Mouse (Mus musculus) intestine, embryonic 15.5 days (tissue): ENCODE data around the gene Wdfy4. TPM values are rescaled to one million over a fixed set of nuclear protein-coding genes. Genes with fewer than 3 reads are reported as not detected.

Experiments
- ATAC-seq: fragments of 200-750 bp; cut with Nextera tagmentation; 2 replicates; pipeline ENCODE4 v1.8.0; 2017; ENCODE audit warnings: moderate TSS enrichment, moderate library complexity
- H3K27ac ChIP-seq: fragments of 300-500 bp; sonication (generic); 2 replicates; pipeline ENCODE4 v1.5.1; 2015; ENCODE audit warnings: mild to moderate bottlenecking, inconsistent platforms
- H3K27me3 ChIP-seq: fragments of 300-500 bp; sonication (generic); replicated peaks from 2 replicates; pipeline ENCODE4 v1.6.1; 2015; ENCODE audit warnings: inconsistent platforms
- H3K36me3 ChIP-seq: fragments of 300-500 bp; sonication (generic); 2 replicates; pipeline ENCODE4 v1.6.1; 2015; ENCODE audit warnings: inconsistent platforms
- H3K4me1 ChIP-seq: fragments of 300-500 bp; sonication (generic); replicated peaks from 2 replicates; pipeline ENCODE4 v1.6.1; 2015; ENCODE audit warnings: inconsistent platforms
- H3K4me2 ChIP-seq: fragments of 300-500 bp; sonication (generic); replicated peaks from 2 replicates; pipeline ENCODE4 v1.6.1; 2015; ENCODE audit warnings: mild to moderate bottlenecking, inconsistent platforms
- H3K4me3 ChIP-seq: fragments of 300-500 bp; sonication (generic); replicated peaks from 2 replicates; pipeline ENCODE4 v1.5.1; 2015; ENCODE audit warnings: inconsistent platforms
- H3K9ac ChIP-seq: fragments of 300-500 bp; sonication (generic); 2 replicates; pipeline ENCODE4 v1.6.1; 2015; ENCODE audit warnings: inconsistent platforms
- H3K9me3 ChIP-seq: fragments of 300-500 bp; sonication (generic); 2 replicates; pipeline ENCODE4 v1.6.1; 2016; ENCODE audit warnings: inconsistent platforms
- WGBS: fragments of 180-500 bp; shearing (Covaris S2); methylation state at CpG from one replicate; pipeline ENCODE4 v1.1.7; 2015; 5-methylcytosine and 5-hydroxymethylcytosine counted together
- polyA plus RNA-seq: library from polyadenylated mRNA; unstranded; fragments of >200 nt; fragmentation: Nextera tagmentation; extraction: Ambion mirVana; gene quantifications from 2 replicates; pipeline ENCODE4 v1.2.1, GENCODE M21; 2015

Gene Wdfy4
- polyA plus RNA-seq, 1 experiment from 2014 or later = 0.46 TPM

GRCm38 (mm10) chr14:32939217-32939616 lies 246.1 kb downstream of the Wdfy4 start:
- H3K36me3 ChIP-seq = no peaks in the 10 kb centered on the region
- no peak overlapping the region for H3K4me2 ChIP-seq
- 82% methylated on average over 5 of the region's 5 CpGs for WGBS
- no peak for ATAC-seq
- H3K27me3 ChIP-seq = no peaks in the 10 kb centered on the region
- H3K4me3 ChIP-seq = no peak overlapping the region
- no peaks in the 10 kb centered on the region for H3K9me3 ChIP-seq
- H3K27ac ChIP-seq = no peak overlapping the region
- no peaks in the 10 kb centered on the region for H3K4me1 ChIP-seq
- H3K9ac ChIP-seq = no peak overlapping the region

- Histone ChIP-seq H3K4me1 (no peaks in the 10 kb centered on the region), H3K27ac (no peak overlapping the region), H3K4me3 (no peak overlapping the region), H3K9ac (no peak overlapping the region), H3K4me2 (no peak overlapping the region), H3K9me3 (no peaks in the 10 kb centered on the region), H3K27me3 (no peaks in the 10 kb centered on the region), H3K36me3 (no peaks in the 10 kb centered on the region)
- no peak for ATAC-seq
- WGBS = 61% methylated on average over 6 of the region's 6 CpGs
Measured at GRCm38 (mm10) chr14:32934064-32934463, 251.2 kb downstream of the Wdfy4 start.

GRCm38 (mm10) chr14:32932220-32932619 lies 253.1 kb downstream of the Wdfy4 start:
- Histone ChIP-seq H3K4me1 (no peaks in the 10 kb centered on the region), H3K4me2 (no peak overlapping the region), H3K4me3 (no peak overlapping the region), H3K9ac (no peak overlapping the region), H3K9me3 (no peaks in the 10 kb centered on the region), H3K27me3 (no peaks in the 10 kb centered on the region), H3K27ac (no peak overlapping the region), H3K36me3 (no peaks in the 10 kb centered on the region)
- ATAC-seq = no peak
- 83% methylated on average over 8 of the region's 8 CpGs for WGBS

- WGBS = 80% methylated on average over 10 of the region's 10 CpGs
- ATAC-seq = no peak
- Histone ChIP-seq H3K9me3 (no peaks in the 10 kb centered on the region), H3K4me1 (no peaks in the 10 kb centered on the region), H3K27me3 (no peaks in the 10 kb centered on the region), H3K4me3 (no peak overlapping the region), H3K36me3 (no peaks in the 10 kb centered on the region), H3K27ac (no peak overlapping the region), H3K4me2 (no peak overlapping the region), H3K9ac (no peak overlapping the region; the same call in 1 of the 2 replicates)
Measured at GRCm38 (mm10) chr14:32931709-32932108, 253.6 kb downstream of the Wdfy4 start.

GRCm38 (mm10) chr14:32923871-32924270 lies 261.4 kb downstream of the Wdfy4 start:
- no peak for ATAC-seq
- H3K27me3 ChIP-seq = no peaks in the 10 kb centered on the region
- 56% methylated on average over 9 of the region's 9 CpGs for WGBS
- no peaks in the 10 kb centered on the region for H3K36me3 ChIP-seq
- H3K27ac ChIP-seq = no peak overlapping the region
- H3K9ac ChIP-seq = no peak overlapping the region
- no peaks in the 10 kb centered on the region for H3K4me1 ChIP-seq
- H3K9me3 ChIP-seq = no peaks in the 10 kb centered on the region
- no peak overlapping the region for H3K4me3 ChIP-seq
- no peak overlapping the region for H3K4me2 ChIP-seq

GRCm38 (mm10) chr14:32917919-32918318 lies 267.4 kb downstream of the Wdfy4 start:
- H3K27me3 ChIP-seq = no peaks in the 10 kb centered on the region
- H3K4me3 ChIP-seq = no peak overlapping the region
- H3K4me2 ChIP-seq = no peak overlapping the region
- no peak overlapping the region for H3K9ac ChIP-seq
- no peak overlapping the region for H3K27ac ChIP-seq
- H3K9me3 ChIP-seq = no peaks in the 10 kb centered on the region
- WGBS = 90% methylated on average over 1 of the region's 1 CpGs
- H3K4me1 ChIP-seq = no peaks in the 10 kb centered on the region
- no peaks in the 10 kb centered on the region for H3K36me3 ChIP-seq
- ATAC-seq = no peak

- H3K4me1 ChIP-seq = no peaks in the 10 kb centered on the region
- H3K27me3 ChIP-seq = no peaks in the 10 kb centered on the region
- ATAC-seq = peak; percentile 75
- H3K9me3 ChIP-seq = no peaks in the 10 kb centered on the region
- WGBS = 28% methylated on average over 2 of the region's 2 CpGs
- H3K9ac ChIP-seq = no peak overlapping the region
- no peak overlapping the region for H3K4me3 ChIP-seq
- no peak overlapping the region for H3K4me2 ChIP-seq
- no peak overlapping the region for H3K27ac ChIP-seq
- H3K36me3 ChIP-seq = no peaks in the 10 kb centered on the region
Measured at GRCm38 (mm10) chr14:32915360-32915759, 269.9 kb downstream of the Wdfy4 start.

GRCm38 (mm10) chr14:32911187-32911586 lies 274.1 kb downstream of the Wdfy4 start:
- Histone ChIP-seq H3K9me3 (no peaks in the 10 kb centered on the region), H3K4me3 (no peak overlapping the region), H3K4me1 (no peaks in the 10 kb centered on the region; the same call in 1 of the 2 replicates), H3K27me3 (no peaks in the 10 kb centered on the region), H3K36me3 (no peaks in the 10 kb centered on the region), H3K4me2 (no peak overlapping the region), H3K27ac (no peak overlapping the region), H3K9ac (no peak overlapping the region)
- WGBS = 84% methylated on average over 4 of the region's 4 CpGs
- ATAC-seq = no peak

Other genes with a start within 250 kb of the Wdfy4 start
- gene Lrrc18, start 194.1 kb downstream of the Wdfy4 start, polyA plus RNA-seq = 0.20 and 0.31 TPM in 2 replicates
- 3.9 and 5.3 TPM in 2 replicates for gene Arhgap22, start 28.5 kb upstream of the Wdfy4 start, polyA plus RNA-seq